In the genomic region with DNA sequence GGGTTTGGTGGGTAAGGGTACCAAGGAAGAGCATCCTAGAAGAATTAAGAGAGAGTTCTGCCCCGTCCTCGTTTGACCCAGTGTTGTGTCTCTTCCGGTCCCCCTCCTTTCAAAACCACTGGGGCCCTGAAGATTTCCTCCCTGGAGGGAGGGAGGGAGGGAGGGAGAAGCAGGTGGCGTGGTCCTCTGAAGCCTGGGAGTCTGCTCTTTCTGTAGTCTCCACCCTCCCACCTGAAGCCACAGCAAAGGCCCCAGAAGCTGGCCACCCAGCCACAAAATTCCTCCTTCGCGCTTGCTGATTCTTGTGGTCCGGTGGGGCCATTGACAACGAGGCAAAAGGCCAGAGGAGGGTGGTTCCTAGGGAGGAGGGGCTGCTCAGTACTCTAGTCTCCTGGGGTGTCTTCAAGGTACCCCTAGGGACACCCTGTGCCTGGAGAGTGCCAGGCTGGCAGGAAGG, we compare ENCODE assay signal across 10 mouse cellular contexts. TPM values are rescaled to one million over a fixed set of nuclear protein-coding genes. Genes with fewer than 3 reads are reported as not detected.
DNase-seq lines count a peak whose midpoint lies in the region; ATAC-seq and TF ChIP-seq lines count a peak whose summit lies in the region.
"Had no signal": no experiment of that assay in that cellular context is flagged by ENCODE, and none has a peak within 500 bp of the region (broad histone marks: within the 10 kb centered on the region; RNA-seq: fewer than 3 reads in every experiment).

No protein-coding gene starts in this region.

- 13% methylated on average over 8 of the region's 8 CpGs for WGBS in kidney, adult 2 months

- peak; percentile 58 for DNase-seq in adrenal gland, adult 2 months
- no peak for DNase-seq in adrenal gland, adult 8-10 months
- DNase-seq in gastrocnemius, postnatal 25 days = peak; percentile 84
- DNase-seq in kidney, adult 2 months = peak; percentile 77
- peak; percentile 64 for DNase-seq in lung, postnatal 36 days
- no peak for DNase-seq in urinary bladder, adult 18-20 months (ENCODE audit: low spot score in 2 of 2)

- no peak; the same call in 1 of the 2 replicates for ATAC-seq in granulocyte monocyte progenitor cell, adult 5-6 weeks (replicated peaks; ENCODE audit: poor library complexity, severe bottlenecking)

- no peak for TF ChIP-seq POLR2A in kidney, adult 2 months (IDR thresholded peaks at IDR 0.05; ENCODE audit: low read depth, low read length)

- H3K4me3 ChIP-seq in E14TG2a.4 (replicated peaks; ENCODE audit: low read length) = peak overlapping the region; percentile 82
- H3K4me3 ChIP-seq in kidney, adult 2 months (ENCODE audit: insufficient read depth, low read depth, low read length) = peak overlapping the region; percentile 72

- H3K27ac ChIP-seq in kidney, adult 2 months (ENCODE audit: insufficient read depth, low read depth, low read length) = peak overlapping the region; percentile 98

- peaks cover 61% of the 10 kb centered on the region for H3K4me1 ChIP-seq in E14TG2a.4 (replicated peaks; ENCODE audit: low read depth, low read length)
- peaks cover 47% of the 10 kb centered on the region for H3K4me1 ChIP-seq in kidney, adult 2 months (ENCODE audit: control insufficient read depth, insufficient read depth, low read length)

- no peaks in the 10 kb centered on the region for H3K36me3 ChIP-seq in E14TG2a.4 (ENCODE audit: insufficient read depth, low read length)
- H3K36me3 ChIP-seq in kidney, adult 2 months (ENCODE audit: control insufficient read depth, insufficient read depth, low read length) = no peaks in the 10 kb centered on the region

- no peak for TF ChIP-seq CTCF in E14TG2a.4 (conservative IDR thresholded peaks at IDR 0.05; ENCODE audit: low read length)
- TF ChIP-seq CTCF in kidney, adult 2 months (conservative IDR thresholded peaks at IDR 0.05; ENCODE audit: insufficient read depth, insufficient read length, low read depth, low read length) = no peak

- peaks cover 6% of the 10 kb centered on the region for H3K9me3 ChIP-seq in E14TG2a.4 (ENCODE audit: low read length)

- H3K27me3 ChIP-seq in E14TG2a.4 (ENCODE audit: insufficient read depth, low read length) = peaks cover 31% of the 10 kb centered on the region
- no peaks in the 10 kb centered on the region for H3K27me3 ChIP-seq in kidney, adult 2 months (replicated peaks; ENCODE audit: control insufficient read depth, insufficient read depth, low read length)

RNA-seq across cellular contexts. Expression of a gene that starts 1.3 kb away (rescaled TPM):
- total RNA-seq in adrenal gland, adult 2 months (2021) = 10 to 100 TPM; 68.0 to 69.5 TPM
- polyA plus RNA-seq in adrenal gland, adult 2 months (2012; rRNA removed) = 24.4 and 27.1 TPM in 2 replicates
- total RNA-seq in adrenal gland, adult 8-10 months (2022) = 100 to 1,000 TPM in 2 of 4 experiments, 10 to 100 TPM in 2; 77.9 to 150 (median 98.7) TPM
- total RNA-seq in gastrocnemius, postnatal 25 days (2021) = 10 to 100 TPM; 61.0 to 63.6 TPM
- 13.4 and 14.3 TPM in 2 replicates for polyA plus RNA-seq in kidney, adult 2 months (2012; rRNA removed)
- 49.1 and 63.7 TPM in 2 replicates for total RNA-seq in granulocyte monocyte progenitor cell, adult 5-6 weeks (2014; fragmentation: Nextera tagmentation)
- 40.8 and 53.1 TPM in 2 replicates for total RNA-seq in granulocyte monocyte progenitor cell, adult 5-6 weeks (2017)

RNA-seq across cellular contexts. Expression of a gene that starts 12.0 kb away (rescaled TPM):
- not detected for total RNA-seq in adrenal gland, adult 2 months (2021)
- polyA plus RNA-seq in adrenal gland, adult 2 months (2012; rRNA removed) = not detected in 2 replicates
- not detected for total RNA-seq in adrenal gland, adult 8-10 months (2022)
- not detected for total RNA-seq in gastrocnemius, postnatal 25 days (2021)
- polyA plus RNA-seq in kidney, adult 2 months (2012; rRNA removed) = 0.20 TPM in 1 of 2 replicates, not detected in the other
- not detected in 2 replicates for total RNA-seq in granulocyte monocyte progenitor cell, adult 5-6 weeks (2014; fragmentation: Nextera tagmentation)
- total RNA-seq in granulocyte monocyte progenitor cell, adult 5-6 weeks (2017) = not detected in 2 replicates
- total RNA-seq: layer of hippocampus, adult 18-20 months had no signal
- polyA plus RNA-seq: C2C12 had no signal

RNA-seq across cellular contexts. Expression of a gene that starts 30.6 kb away (rescaled TPM):
- not detected for total RNA-seq in adrenal gland, adult 2 months (2021)
- not detected in 2 replicates for polyA plus RNA-seq in adrenal gland, adult 2 months (2012; rRNA removed)
- total RNA-seq in adrenal gland, adult 8-10 months (2022) = not detected
- not detected for total RNA-seq in gastrocnemius, postnatal 25 days (2021)
- polyA plus RNA-seq in kidney, adult 2 months (2012; rRNA removed) = not detected in 2 replicates
- not detected in 2 replicates for total RNA-seq in granulocyte monocyte progenitor cell, adult 5-6 weeks (2014; fragmentation: Nextera tagmentation)
- total RNA-seq in granulocyte monocyte progenitor cell, adult 5-6 weeks (2017) = not detected in 2 replicates
- total RNA-seq: layer of hippocampus, adult 18-20 months had no signal
- polyA plus RNA-seq: C2C12 had no signal

RNA-seq across cellular contexts. Expression of a gene that starts 41.9 kb away (rescaled TPM):
- total RNA-seq in adrenal gland, adult 2 months (2021) = not detected
- 1.4 and 45.4 TPM in 2 replicates for polyA plus RNA-seq in adrenal gland, adult 2 months (2012; rRNA removed)
- total RNA-seq in adrenal gland, adult 8-10 months (2022) = not detected
- total RNA-seq in gastrocnemius, postnatal 25 days (2021) = not detected
- 0.35 and 2.0 TPM in 2 replicates for polyA plus RNA-seq in kidney, adult 2 months (2012; rRNA removed)
- total RNA-seq in granulocyte monocyte progenitor cell, adult 5-6 weeks (2014; fragmentation: Nextera tagmentation) = not detected in 2 replicates
- total RNA-seq in granulocyte monocyte progenitor cell, adult 5-6 weeks (2017) = not detected in 2 replicates
- total RNA-seq: layer of hippocampus, adult 18-20 months had no signal
- polyA plus RNA-seq: C2C12 had no signal

RNA-seq across cellular contexts. Expression of a gene that starts 56.8 kb away (rescaled TPM):
- total RNA-seq in adrenal gland, adult 2 months (2021) = 1 to 10 TPM; 1.7 to 2.3 TPM
- 6.6 and 9.0 TPM in 2 replicates for polyA plus RNA-seq in adrenal gland, adult 2 months (2012; rRNA removed)
- 1 to 10 TPM; 2.6 to 6.7 (median 4.2) TPM for total RNA-seq in adrenal gland, adult 8-10 months (2022)
- total RNA-seq in gastrocnemius, postnatal 25 days (2021) = not detected
- polyA plus RNA-seq in kidney, adult 2 months (2012; rRNA removed) = 0.19 and 0.41 TPM in 2 replicates
- not detected in 2 replicates for total RNA-seq in granulocyte monocyte progenitor cell, adult 5-6 weeks (2014; fragmentation: Nextera tagmentation)
- total RNA-seq in granulocyte monocyte progenitor cell, adult 5-6 weeks (2017) = not detected in 2 replicates

Comparison
In these comparisons a context has a peak if more than half of its experiments do, and no peak if none do; other contexts are left out.
1. DNase-seq: peak in adrenal gland, adult 2 months (single experiment), gastrocnemius, postnatal 25 days (single experiment), kidney, adult 2 months (single experiment) and lung, postnatal 36 days (single experiment); none in adrenal gland, adult 8-10 months (single experiment) and urinary bladder, adult 18-20 months (0 of 2).